Mouse (Mus musculus) forelimb bud, embryonic 11.5 days (tissue): ENCODE data around the gene Msi1.

Experiments used
- DNase-seq: peaks from one replicate; pipeline ENCODE4 v3.0.0-alpha.2; 2012; ENCODE audit warnings: low read depth, low spot score

Msi1 gene

GRCm38 (mm10) chr5:115429359-115430186, at the start of gene Msi1:
Msi1 (plus strand) TSS chr5:115429599.
- DNase-seq, result no peak

- no peak for DNase-seq
These were observed 37.5 kb upstream of the Msi1 start for GRCm38 (mm10) chr5:115391935-115392334.

GRCm38 (mm10) chr5:115392969-115393368, 36.4 kb upstream of the Msi1 start:
- no peak for DNase-seq

- no peak for DNase-seq
These were observed 35.2 kb upstream of the Msi1 start for GRCm38 (mm10) chr5:115394223-115394622.

- no peak for DNase-seq
These were observed 34.6 kb upstream of the Msi1 start for GRCm38 (mm10) chr5:115394836-115395235.

- no peak for DNase-seq
These were observed 32.7 kb upstream of the Msi1 start for GRCm38 (mm10) chr5:115396654-115397053.

GRCm38 (mm10) chr5:115397839-115398780, 31.3 kb upstream of the Msi1 start:
- no peak for DNase-seq

GRCm38 (mm10) chr5:115402063-115402462, 27.3 kb upstream of the Msi1 start:
- DNase-seq, result no peak

GRCm38 (mm10) chr5:115403436-115404140, 25.8 kb upstream of the Msi1 start:
- DNase-seq, result no peak

- peak; percentile 57 for DNase-seq
These were observed 25.1 kb upstream of the Msi1 start for GRCm38 (mm10) chr5:115404241-115404794.

- DNase-seq, result no peak
These were observed 24.2 kb upstream of the Msi1 start for GRCm38 (mm10) chr5:115405205-115405604.

- no peak for DNase-seq
These were observed 21.3 kb upstream of the Msi1 start for GRCm38 (mm10) chr5:115408110-115408509.

- DNase-seq, result no peak
These were observed 14.0 kb upstream of the Msi1 start for GRCm38 (mm10) chr5:115415111-115416085.

- DNase-seq, result no peak
These were observed 504 bp upstream of the Msi1 start for GRCm38 (mm10) chr5:115428831-115429358.

- no peak for DNase-seq
These were observed 975 bp downstream of the Msi1 start for GRCm38 (mm10) chr5:115430187-115430960.

- no peak for DNase-seq
These were observed 1.9 kb downstream of the Msi1 start for GRCm38 (mm10) chr5:115431061-115431897.

GRCm38 (mm10) chr5:115431898-115432259, 2.5 kb downstream of the Msi1 start:
- DNase-seq, result no peak

GRCm38 (mm10) chr5:115432395-115432794, 3.0 kb downstream of the Msi1 start:
- no peak for DNase-seq
